Mouse (Mus musculus): ENCODE results near the gene Gm14226. TPM values are rescaled to one million over a fixed set of nuclear protein-coding genes. Genes with fewer than 3 reads are reported as not detected.
"Not testable (repeated sequence)": the region's sequence is repeated elsewhere in the genome, so short reads cannot be mapped to it uniquely, and the experiment has no call there.

Gene Gm14226
- total RNA-seq, 4 experiments from 2014 or later, result 0.17 to 0.25 (median 0.22) TPM; not detected in 1

DNA sequence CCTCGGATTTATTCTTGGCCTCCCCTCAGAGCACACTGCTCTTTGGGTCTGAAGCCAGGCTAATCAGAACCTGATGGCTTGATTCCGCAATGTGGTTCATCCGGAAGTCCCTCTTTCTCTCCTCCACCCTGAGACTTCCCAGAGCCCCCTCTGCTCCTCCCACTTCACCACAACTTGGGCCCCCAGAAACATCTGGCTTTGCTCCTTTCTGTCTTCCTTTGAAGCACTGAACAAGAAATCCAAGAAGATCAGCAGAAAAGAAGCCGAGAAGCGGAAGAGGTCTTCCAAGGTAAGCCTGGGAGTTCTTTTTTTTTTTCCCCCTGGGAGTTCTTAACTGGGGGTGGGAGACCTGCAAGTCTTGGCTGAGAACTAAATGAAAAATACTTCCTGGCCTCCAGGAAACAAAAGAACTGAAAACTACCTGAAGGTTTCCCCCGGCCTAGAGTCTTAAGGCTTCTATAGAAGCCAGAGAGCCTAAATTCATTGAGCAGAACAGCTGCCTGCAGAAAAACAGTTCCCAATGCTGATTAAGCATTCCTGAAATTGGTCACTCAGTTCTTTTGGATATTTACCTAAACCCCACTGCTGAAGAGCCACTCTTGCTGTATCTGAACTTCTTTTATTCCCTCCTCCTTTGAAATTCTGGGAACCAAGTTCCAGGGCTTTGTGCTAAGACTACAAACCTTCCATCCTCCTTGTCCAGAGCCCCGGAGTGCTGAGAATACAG lies 29.5 kb downstream of the Gm14226 start:
- no peak for DNase-seq (ENCODE audit: low spot score)

DNA sequence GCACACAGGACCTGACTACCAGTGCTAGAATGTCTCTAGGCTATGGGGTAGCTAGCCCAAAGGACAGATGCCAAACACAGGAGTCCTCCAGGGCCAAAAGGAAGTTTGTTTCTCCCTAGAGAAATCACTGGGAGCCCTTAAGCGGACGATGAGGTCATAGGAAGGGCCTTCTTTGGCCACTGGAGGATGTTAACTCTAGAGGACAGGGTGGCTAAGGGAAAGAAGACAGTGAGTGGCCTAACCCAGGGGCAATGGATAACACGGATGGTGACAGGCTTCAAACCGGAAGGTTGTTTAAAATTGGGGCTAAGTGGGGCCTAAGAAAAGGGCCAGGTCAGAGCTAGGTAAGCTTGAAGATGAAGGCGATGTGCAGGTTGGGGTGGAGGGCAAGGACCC lies 32.0 kb downstream of the Gm14226 start:
- peak; percentile 50 for DNase-seq (ENCODE audit: low spot score)

GRCm38 (mm10) chr2:155050504-155051236 lies 32.6 kb downstream of the Gm14226 start:
- peak; percentile 89 for DNase-seq (ENCODE audit: low spot score)

DNA sequence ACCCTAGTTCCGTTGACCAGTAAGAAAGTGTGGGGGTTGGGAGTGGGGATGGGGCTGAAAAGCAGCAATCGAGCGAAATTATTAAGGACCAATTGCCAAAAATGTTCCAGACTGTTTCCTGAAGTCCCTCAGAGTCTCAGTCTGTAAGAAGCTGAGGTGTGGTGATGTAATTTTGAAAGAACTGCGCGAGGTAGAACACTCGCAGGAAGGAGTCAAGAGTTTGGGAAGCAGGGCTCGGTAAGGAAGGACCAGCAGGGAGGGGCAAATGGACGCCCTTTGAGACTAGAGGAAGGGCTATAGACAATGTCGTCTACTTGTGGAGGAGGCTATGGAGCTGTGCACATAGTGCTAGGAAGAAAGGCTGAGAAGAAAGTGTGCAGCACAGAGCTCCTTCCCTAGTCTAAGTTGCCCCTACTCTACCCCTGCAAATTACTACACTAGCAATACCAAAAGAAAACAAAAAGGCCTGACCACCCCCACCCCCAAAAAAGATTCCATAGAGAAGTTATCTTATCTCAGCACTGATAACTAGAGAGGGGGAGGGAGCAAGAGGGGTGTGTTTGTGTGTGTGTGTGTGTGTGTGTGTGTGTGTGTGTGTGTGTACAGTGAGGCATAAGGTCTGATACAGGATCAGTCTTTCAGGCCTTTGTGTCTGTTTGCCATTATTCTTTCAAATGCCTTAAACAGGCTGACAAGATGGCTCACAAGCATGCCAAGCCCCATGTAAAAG lies 33.7 kb downstream of the Gm14226 start:
- no peak for DNase-seq (ENCODE audit: low spot score)

DNA sequence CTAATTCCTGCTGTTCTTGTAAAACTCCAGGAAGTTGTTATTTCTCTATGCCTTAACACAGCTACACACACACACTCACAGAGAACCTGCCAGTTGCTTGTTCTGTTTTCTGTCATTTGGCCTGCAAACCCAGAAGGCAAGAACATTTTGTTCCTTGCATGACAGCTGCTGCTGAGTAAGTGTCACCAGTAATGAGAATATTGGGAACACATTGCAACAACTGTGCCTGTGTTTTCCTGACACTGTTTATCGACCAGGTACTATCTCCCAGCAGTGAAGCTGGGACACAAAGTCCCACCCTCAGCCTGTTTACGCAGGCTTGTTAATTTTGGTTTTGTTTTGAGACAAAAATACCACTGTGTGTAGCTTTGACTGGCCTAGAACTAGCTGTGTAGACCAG lies 34.6 kb downstream of the Gm14226 start:
- DNase-seq (ENCODE audit: low spot score), result peak; percentile 19

GRCm38 (mm10) chr2:155053512-155053911 lies 35.4 kb downstream of the Gm14226 start:
- DNase-seq (ENCODE audit: low spot score), result not testable (repeated sequence)

DNA sequence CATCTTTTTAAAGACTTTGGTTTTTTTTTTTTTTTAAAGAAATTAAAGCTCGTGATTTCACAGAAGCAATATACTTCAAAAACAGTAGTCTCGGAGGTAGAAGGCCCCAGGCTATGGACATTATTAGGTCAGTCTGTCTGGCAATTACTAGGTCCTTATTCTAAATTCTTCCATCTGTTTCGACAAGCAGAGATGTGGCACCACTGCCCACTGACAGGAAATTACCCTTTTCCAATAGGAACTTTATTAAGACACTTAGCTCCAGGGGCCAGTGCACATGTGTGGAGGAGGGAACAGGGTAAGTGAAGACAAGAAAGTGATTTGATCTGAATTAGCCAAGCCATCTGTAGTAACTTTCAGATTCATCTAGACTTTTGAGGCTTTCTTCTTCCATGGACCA lies 36.6 kb downstream of the Gm14226 start:
- no peak for DNase-seq (ENCODE audit: low spot score)

DNA sequence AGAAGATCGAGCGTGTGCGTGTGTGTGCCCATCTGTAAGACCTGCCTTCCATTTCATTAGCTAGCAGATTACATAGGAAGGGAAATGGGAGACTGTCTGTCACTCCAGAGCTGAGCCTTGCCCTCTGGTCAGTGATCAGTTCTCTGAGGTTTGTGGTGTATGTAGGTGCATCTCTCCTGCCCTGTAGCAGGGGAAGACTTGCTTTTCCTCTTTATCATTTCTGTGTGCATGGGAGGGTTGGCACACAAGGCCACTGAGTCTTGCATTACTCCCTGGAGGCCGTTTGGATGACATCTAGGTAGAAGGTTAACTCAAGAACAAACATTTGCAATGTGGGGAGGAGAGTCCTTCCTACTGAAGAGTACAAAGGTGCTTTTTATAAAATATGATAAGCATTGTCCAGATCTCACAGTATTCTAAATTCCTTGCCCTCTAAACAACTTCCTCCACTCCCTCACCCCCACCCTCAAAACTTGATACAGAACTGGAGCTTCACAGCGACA lies 38.1 kb downstream of the Gm14226 start:
- no peak for DNase-seq (ENCODE audit: low spot score)

GRCm38 (mm10) chr2:155057361-155057760 lies 39.3 kb downstream of the Gm14226 start:
- DNase-seq (ENCODE audit: low spot score), result no peak

GRCm38 (mm10) chr2:155071027-155071426 lies 53.0 kb downstream of the Gm14226 start:
- DNase-seq (ENCODE audit: low spot score), result no peak

- DNase-seq (ENCODE audit: low spot score), result no peak
These were observed 54.5 kb downstream of the Gm14226 start for GRCm38 (mm10) chr2:155072353-155073145.

DNA sequence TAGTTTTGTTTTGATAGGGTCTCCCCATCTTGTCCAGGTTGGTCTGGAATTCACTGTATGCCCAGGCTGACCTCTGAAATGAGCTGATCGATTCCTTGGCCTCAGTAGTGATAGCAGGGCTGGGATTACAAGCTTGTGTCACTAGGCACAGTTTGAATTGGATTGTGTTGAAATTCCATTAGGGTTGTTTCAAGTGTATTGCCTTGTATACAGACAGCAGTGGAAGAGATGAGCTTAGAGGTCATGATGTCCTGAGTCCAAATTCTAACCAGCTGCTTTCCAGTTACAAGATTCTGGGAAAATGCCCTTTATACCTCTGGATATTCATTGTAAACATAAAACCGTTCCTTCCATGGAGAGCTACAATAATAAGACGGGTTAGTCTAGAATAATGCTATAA lies 55.3 kb downstream of the Gm14226 start:
- DNase-seq (ENCODE audit: low spot score), result no peak

DNA sequence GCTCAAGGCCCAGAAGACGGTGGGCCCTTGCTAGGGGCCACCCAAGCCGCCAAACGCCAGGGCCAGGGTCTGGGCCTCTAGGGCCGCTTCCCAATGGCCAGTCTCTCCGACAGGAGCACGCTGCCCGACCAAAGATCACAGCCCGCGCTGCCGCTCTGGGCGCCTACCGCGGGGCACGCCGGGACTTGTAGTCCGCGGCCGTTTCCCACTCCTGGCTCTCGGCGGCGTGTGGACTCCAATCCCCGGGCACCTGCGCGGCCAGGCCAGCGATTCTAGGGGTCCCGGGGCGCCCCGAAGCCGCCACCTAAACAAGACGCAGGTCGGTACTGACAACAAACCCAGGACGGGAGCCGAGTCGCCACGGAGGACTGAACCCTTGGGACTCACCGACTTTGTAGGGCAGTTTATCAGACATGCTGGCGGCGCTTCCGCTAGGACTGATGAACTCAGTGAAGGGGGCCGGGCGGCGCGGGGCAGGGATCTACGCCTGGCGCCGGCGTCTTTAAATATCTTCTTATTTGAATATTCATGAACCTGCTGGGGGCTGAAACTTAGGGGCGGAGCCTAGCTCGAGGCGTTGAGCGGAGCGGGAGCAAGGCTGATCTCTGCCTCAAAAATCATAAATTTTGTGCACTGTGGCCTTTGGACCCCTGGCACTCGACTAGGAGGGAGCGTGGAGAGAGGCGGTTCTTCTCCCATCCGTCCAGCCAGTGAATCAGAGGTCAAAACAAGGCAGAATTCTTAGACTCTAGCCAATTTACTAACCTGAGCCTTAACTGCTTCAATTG lies 56.1 kb downstream of the Gm14226 start, which contains the start of gene Ahcy:
TSS of gene Ahcy (minus strand) at position 520 of the 788 bp plus-strand sequence.
- peak; percentile 90 for DNase-seq (ENCODE audit: low spot score)

DNA sequence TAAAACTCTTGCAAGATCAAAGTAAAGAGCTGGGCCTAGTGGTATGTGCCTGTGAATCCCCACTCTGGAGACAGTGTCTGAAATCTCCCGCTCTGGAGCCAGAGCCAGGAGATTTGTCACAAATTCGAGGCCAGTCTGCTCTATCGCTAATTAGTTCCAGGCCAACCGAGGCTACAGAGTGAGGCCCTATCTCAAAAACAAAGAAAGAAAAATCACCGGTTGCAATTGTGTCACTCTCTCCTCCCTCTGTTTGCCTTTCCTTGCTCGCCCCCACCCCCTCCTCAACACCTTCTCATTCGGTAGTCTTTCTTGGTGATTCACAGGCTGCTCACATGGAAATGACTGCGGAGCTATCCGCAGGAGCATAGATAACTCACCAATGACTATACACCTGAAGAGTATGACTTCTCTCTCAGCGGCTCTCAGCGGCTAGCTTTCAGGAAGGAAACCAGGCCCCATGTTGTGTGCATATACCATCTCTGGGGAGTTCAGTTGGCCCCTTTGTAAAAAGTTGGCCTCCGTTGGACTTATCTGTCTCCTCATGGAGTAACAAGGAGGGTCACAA lies 56.8 kb downstream of the Gm14226 start:
- DNase-seq (ENCODE audit: low spot score), result no peak

DNA sequence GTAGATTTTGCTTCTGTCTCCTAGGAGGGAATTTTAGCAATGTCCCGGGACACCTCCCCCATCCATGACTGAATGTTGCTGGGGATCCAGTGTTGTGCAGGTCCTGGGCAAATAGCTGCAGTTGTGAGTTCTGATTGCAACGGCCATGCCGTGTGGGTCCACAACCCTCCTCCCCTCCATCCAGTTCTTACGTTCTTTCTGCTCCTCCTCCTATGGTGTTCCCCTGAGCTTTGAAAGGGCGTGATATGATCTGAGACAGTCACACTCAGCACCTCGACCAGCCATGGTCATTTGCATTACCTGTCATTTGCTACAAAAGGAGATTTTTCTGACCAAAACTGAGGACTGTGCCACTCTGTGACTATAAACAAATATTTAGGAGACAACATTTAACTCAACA lies 57.6 kb downstream of the Gm14226 start:
- DNase-seq (ENCODE audit: low spot score), result no peak

Other genes starting within 250 kb of the Gm14226 start
- not detected for gene Gm14214, start 248.2 kb upstream of the Gm14226 start, total RNA-seq (2022)
- gene Raly, start 227.2 kb upstream of the Gm14226 start, total RNA-seq (2022), result 10 to 100 TPM; 81.3 to 93.0 (median 90.0) TPM
- gene a, start 226.9 kb upstream of the Gm14226 start, total RNA-seq (2022), result not detected
- gene Eif2s2, start 125.3 kb upstream of the Gm14226 start, total RNA-seq (2022), result 10 to 100 TPM; 54.7 to 61.0 (median 55.7) TPM
- 10 to 100 TPM; 13.0 to 14.9 (median 14.1) TPM for gene Ahcy, start 56.2 kb downstream of the Gm14226 start, total RNA-seq (2022)
- gene Itch, start 115.2 kb downstream of the Gm14226 start, total RNA-seq (2022), result 10 to 100 TPM; 25.2 to 27.8 (median 26.0) TPM
- 100 to 1,000 TPM; 143 to 184 (median 165) TPM for gene Dynlrb1, start 218.3 kb downstream of the Gm14226 start, total RNA-seq (2022)

Data from heart, adult 8-10 months (tissue).